Mouse (Mus musculus) embryonic fibroblast, embryonic 13.5 days (primary cell): Measurements from ENCODE around the gene Ppp1r2. TPM values are rescaled to one million over a fixed set of nuclear protein-coding genes. Genes with fewer than 3 reads are reported as not detected.

Source experiments
- H3K27ac ChIP-seq: 2 replicates; pipeline ENCODE4 v1.5.1; 2012; ENCODE audit warnings: low read length, control low read depth, inconsistent platforms; ENCODE audit not compliant: insufficient read depth
- H3K4me1 ChIP-seq: 2 replicates; pipeline ENCODE4 v1.6.1; 2011; ENCODE audit warnings: low read length; ENCODE audit not compliant: control insufficient read depth, insufficient read depth
- H3K4me3 ChIP-seq: 2 replicates; pipeline ENCODE4 v1.5.1; 2011; ENCODE audit warnings: mild to moderate bottlenecking, control low read depth, low read length; ENCODE audit not compliant: insufficient read depth
- CTCF ChIP-seq: IDR thresholded peaks from 2 replicates; pipeline ENCODE4 v1.5.1; 2011; ENCODE audit warnings: mild to moderate bottlenecking, control low read depth, low read length, moderate library complexity, borderline replicate concordance; ENCODE audit not compliant: insufficient read depth
- POLR2A ChIP-seq: IDR thresholded peaks from 2 replicates; pipeline ENCODE4 v1.6.1; 2011; ENCODE audit warnings: low read depth, mild to moderate bottlenecking, control low read depth, low read length, moderate library complexity
- polyA plus RNA-seq: library from polyadenylated mRNA; stranded (reverse); fragments of >200 nt; gene quantifications from 2 replicates; pipeline ENCODE4 v1.2.4, GENCODE M21; 2011; ENCODE audit warnings: low read depth; ENCODE audit not compliant: missing spikeins, insufficient read length

Ppp1r2 gene
- polyA plus RNA-seq, 1 experiment: 51.5 TPM

- no peak overlapping the region for H3K27ac ChIP-seq
- no peaks in the 10 kb centered on the region for H3K4me1 ChIP-seq
- no peak overlapping the region for H3K4me3 ChIP-seq
- no peak for TF ChIP-seq CTCF
- no peak for TF ChIP-seq POLR2A
These were observed 8.4 kb downstream of the Ppp1r2 start for GRCm38 (mm10) chr16:31266692-31267091.

- no peaks in the 10 kb centered on the region for H3K4me1 ChIP-seq
- TF ChIP-seq CTCF (no peak), POLR2A (no peak)
- no peak overlapping the region for H3K4me3 ChIP-seq
- no peak overlapping the region for H3K27ac ChIP-seq
These were observed 18.9 kb downstream of the Ppp1r2 start for GRCm38 (mm10) chr16:31256151-31256550.

GRCm38 (mm10) chr16:31255685-31256084, 19.4 kb downstream of the Ppp1r2 start:
- no peak overlapping the region for H3K4me3 ChIP-seq
- TF ChIP-seq CTCF: no peak
- TF ChIP-seq POLR2A: no peak
- no peak overlapping the region for H3K27ac ChIP-seq

GRCm38 (mm10) chr16:31249401-31249800, 25.7 kb downstream of the Ppp1r2 start:
- no peak overlapping the region for H3K27ac ChIP-seq
- H3K4me3 ChIP-seq: no peak overlapping the region
- H3K4me1 ChIP-seq: no peaks in the 10 kb centered on the region
- no peak for TF ChIP-seq CTCF
- TF ChIP-seq POLR2A: no peak

More at GRCm38 (mm10) chr16:31255685-31256084, 19.4 kb downstream of the Ppp1r2 start:
- H3K4me1 ChIP-seq: no peaks in the 10 kb centered on the region

- Histone ChIP-seq H3K27ac (no peak overlapping the region), H3K4me1 (no peaks in the 10 kb centered on the region), H3K4me3 (no peak overlapping the region)
- no peak for TF ChIP-seq POLR2A
- no peak for TF ChIP-seq CTCF
These were observed 26.4 kb downstream of the Ppp1r2 start for GRCm38 (mm10) chr16:31248717-31249116.

GRCm38 (mm10) chr16:31247442-31247841, 27.6 kb downstream of the Ppp1r2 start:
- H3K4me3 ChIP-seq: no peak overlapping the region
- no peak overlapping the region for H3K27ac ChIP-seq
- TF ChIP-seq POLR2A (no peak), CTCF (no peak)
- H3K4me1 ChIP-seq: no peaks in the 10 kb centered on the region

- TF ChIP-seq POLR2A: no peak
- no peak for TF ChIP-seq CTCF
- Histone ChIP-seq H3K4me1 (no peaks in the 10 kb centered on the region), H3K27ac (no peak overlapping the region), H3K4me3 (no peak overlapping the region)
These were observed 31.0 kb downstream of the Ppp1r2 start for GRCm38 (mm10) chr16:31244053-31244452.

GRCm38 (mm10) chr16:31241433-31241832, 33.6 kb downstream of the Ppp1r2 start:
- Histone ChIP-seq H3K27ac (no peak overlapping the region), H3K4me3 (no peak overlapping the region), H3K4me1 (no peaks in the 10 kb centered on the region)
- TF ChIP-seq CTCF (no peak), POLR2A (no peak)

GRCm38 (mm10) chr16:31240569-31240968, 34.5 kb downstream of the Ppp1r2 start:
- TF ChIP-seq POLR2A: no peak
- TF ChIP-seq CTCF: no peak

GRCm38 (mm10) chr16:31238281-31238680, 36.8 kb downstream of the Ppp1r2 start:
- H3K4me3 ChIP-seq: no peak overlapping the region
- peaks cover 10% of the 10 kb centered on the region for H3K4me1 ChIP-seq
- H3K27ac ChIP-seq: no peak overlapping the region
- TF ChIP-seq POLR2A: no peak
- no peak for TF ChIP-seq CTCF

More at GRCm38 (mm10) chr16:31240569-31240968, 34.5 kb downstream of the Ppp1r2 start:
- H3K4me1 ChIP-seq: no peaks in the 10 kb centered on the region
- H3K27ac ChIP-seq: no peak overlapping the region
- H3K4me3 ChIP-seq: no peak overlapping the region
